Comparison of ENCODE assay signal across 30 mouse cellular contexts in the genomic region with DNA sequence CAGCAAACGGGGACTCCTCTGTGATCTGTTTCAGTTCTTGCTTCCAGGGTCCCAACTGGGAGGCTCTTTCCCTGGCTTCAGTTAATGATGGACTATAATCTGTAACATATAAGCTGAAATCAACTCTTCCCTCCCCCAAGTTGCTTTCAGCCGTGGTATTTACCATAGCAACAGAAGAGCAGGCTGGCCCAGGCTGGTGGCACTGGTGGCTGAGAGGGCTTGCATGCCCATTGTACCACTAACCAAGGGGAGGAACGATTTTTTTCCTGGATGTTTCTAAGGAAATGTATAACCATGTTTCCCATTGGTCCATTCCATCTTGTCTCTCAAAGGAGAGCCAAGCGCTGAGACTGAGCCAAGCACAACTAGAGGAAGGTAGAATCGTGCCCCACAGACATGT. TPM values are rescaled to one million over a fixed set of nuclear protein-coding genes. Genes with fewer than 3 reads are reported as not detected.
"Had no signal": no experiment of that assay in that cellular context is flagged by ENCODE, and none has a peak within 500 bp of the region (broad histone marks: within the 10 kb centered on the region; RNA-seq: fewer than 3 reads in every experiment).

No protein-coding gene starts in this region.

- H3K36me3 ChIP-seq: embryonic facial prominence, embryonic 10.5 days; embryonic facial prominence, embryonic 12.5 days; embryonic facial prominence, embryonic 13.5 days; embryonic facial prominence, embryonic 15.5 days; forebrain, embryonic 10.5 days; forebrain, embryonic 12.5 days; forebrain, embryonic 15.5 days had no signal

- H3K4me3 ChIP-seq: embryonic facial prominence, embryonic 12.5 days; embryonic facial prominence, embryonic 13.5 days; embryonic facial prominence, embryonic 15.5 days; erythroblast, embryonic 14.5 days; forebrain, embryonic 10.5 days; forebrain, embryonic 12.5 days; forebrain, embryonic 13.5 days; forebrain, embryonic 15.5 days; gastrocnemius, adult 2 months had no signal

- H3K4me1 ChIP-seq: embryonic facial prominence, embryonic 15.5 days had no signal

- H3K27me3 ChIP-seq: embryonic facial prominence, embryonic 13.5 days; forebrain, embryonic 15.5 days had no signal

- H3K4me2 ChIP-seq: embryonic facial prominence, embryonic 12.5 days; embryonic facial prominence, embryonic 13.5 days; embryonic facial prominence, embryonic 15.5 days; forebrain, embryonic 12.5 days; forebrain, embryonic 13.5 days; forebrain, embryonic 15.5 days had no signal

- H3K9me3 ChIP-seq: embryonic facial prominence, embryonic 10.5 days; embryonic facial prominence, embryonic 12.5 days; embryonic facial prominence, embryonic 13.5 days; embryonic facial prominence, embryonic 15.5 days; forebrain, embryonic 10.5 days; forebrain, embryonic 12.5 days; forebrain, embryonic 13.5 days; forebrain, embryonic 15.5 days had no signal

- H3K9ac ChIP-seq: embryonic facial prominence, embryonic 12.5 days; embryonic facial prominence, embryonic 13.5 days; embryonic facial prominence, embryonic 15.5 days; forebrain, embryonic 12.5 days; forebrain, embryonic 13.5 days; forebrain, embryonic 15.5 days; forebrain, postnatal 0 days had no signal

- H3K27ac ChIP-seq: embryonic facial prominence, embryonic 10.5 days; embryonic facial prominence, embryonic 12.5 days; embryonic facial prominence, embryonic 13.5 days; embryonic facial prominence, embryonic 15.5 days; forebrain, embryonic 10.5 days; forebrain, embryonic 12.5 days; forebrain, embryonic 13.5 days; forebrain, embryonic 15.5 days; gastrocnemius, adult 2 months had no signal

- ATAC-seq: forebrain, embryonic 13.5 days; forebrain, embryonic 14.5 days; forebrain, embryonic 15.5 days; forebrain, embryonic 16.5 days; forebrain, postnatal 0 days had no signal

- DNase-seq: cerebellum, adult 18-20 months; cerebellum, adult 2 months; cerebellum, adult 8-10 months; cerebellum, adult 9-10 months; cerebellum, adult 9-11 months; cerebellum, postnatal 10 days; cerebellum, postnatal 14 days; cerebellum, postnatal 25 days; cerebellum, postnatal 36 days; embryo, embryonic 11 days; forebrain, postnatal 0 days; gastrocnemius, adult 2 months; gastrocnemius, postnatal 10 days; gastrocnemius, postnatal 14 days; gastrocnemius, postnatal 25 days; gastrocnemius, postnatal 36 days; heart, adult 11 months had no signal

RNA-seq across cellular contexts. Expression of gene Myo1h, which starts 0.6 kb away (rescaled TPM):
- polyA plus RNA-seq: erythroblast, embryonic 14.5 days had no signal

RNA-seq across cellular contexts. Expression of gene Foxn4, which starts 14.8 kb away (rescaled TPM):
- polyA plus RNA-seq: cerebellum, adult 2 months; cortical plate, adult 2 months; erythroblast, embryonic 14.5 days; frontal cortex, adult 2 months had no signal
